Mouse (Mus musculus): ENCODE measurements around the gene Fut1. TPM values are rescaled to one million over a fixed set of nuclear protein-coding genes. Genes with fewer than 3 reads are reported as not detected.
"Not testable (repeated sequence)": the region's sequence is repeated elsewhere in the genome, so short reads cannot be mapped to it uniquely, and the experiment has no call there.

Fut1 gene
- polyA plus RNA-seq, 1 experiment from 2014 or later: not detected

DNA sequence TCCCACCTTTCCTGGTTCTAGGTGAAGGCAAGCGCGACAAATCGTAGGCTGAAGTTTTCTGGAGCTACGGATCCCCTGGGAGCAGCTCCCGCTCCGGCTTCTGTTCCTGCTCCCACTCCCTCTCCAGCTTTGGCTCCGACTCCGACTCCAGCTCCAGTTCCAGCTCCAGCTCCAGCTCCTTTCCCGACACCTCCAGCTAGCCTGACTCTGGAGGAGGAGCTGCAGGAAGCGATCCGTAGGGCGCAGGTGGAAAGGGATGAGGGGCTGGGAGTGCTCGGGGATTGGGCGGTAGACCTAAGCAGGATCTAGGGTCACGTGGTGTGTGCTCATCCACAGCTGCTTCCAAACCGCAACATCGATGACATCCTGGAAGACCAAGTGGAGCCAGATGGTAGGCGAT lies 27.1 kb downstream of the Fut1 start:
- Histone ChIP-seq H3K4me1 (replicated peaks) (peaks cover 35% of the 10 kb centered on the region), H3K4me2 (peak overlapping the region; percentile 83), H3K27me3 (no peaks in the 10 kb centered on the region), H3K4me3 (peak overlapping the region; percentile 47), H3K9ac (peak overlapping the region; percentile 54), H3K36me3 (no peaks in the 10 kb centered on the region), H3K27ac (replicated peaks) (peak overlapping the region; percentile 89), H3K9me3 (no peaks in the 10 kb centered on the region)
- ATAC-seq (ENCODE audit: low read depth): peak; percentile 59
- 4% methylated on average over 18 of the region's 18 CpGs for whole genome bisulfite sequencing

DNA sequence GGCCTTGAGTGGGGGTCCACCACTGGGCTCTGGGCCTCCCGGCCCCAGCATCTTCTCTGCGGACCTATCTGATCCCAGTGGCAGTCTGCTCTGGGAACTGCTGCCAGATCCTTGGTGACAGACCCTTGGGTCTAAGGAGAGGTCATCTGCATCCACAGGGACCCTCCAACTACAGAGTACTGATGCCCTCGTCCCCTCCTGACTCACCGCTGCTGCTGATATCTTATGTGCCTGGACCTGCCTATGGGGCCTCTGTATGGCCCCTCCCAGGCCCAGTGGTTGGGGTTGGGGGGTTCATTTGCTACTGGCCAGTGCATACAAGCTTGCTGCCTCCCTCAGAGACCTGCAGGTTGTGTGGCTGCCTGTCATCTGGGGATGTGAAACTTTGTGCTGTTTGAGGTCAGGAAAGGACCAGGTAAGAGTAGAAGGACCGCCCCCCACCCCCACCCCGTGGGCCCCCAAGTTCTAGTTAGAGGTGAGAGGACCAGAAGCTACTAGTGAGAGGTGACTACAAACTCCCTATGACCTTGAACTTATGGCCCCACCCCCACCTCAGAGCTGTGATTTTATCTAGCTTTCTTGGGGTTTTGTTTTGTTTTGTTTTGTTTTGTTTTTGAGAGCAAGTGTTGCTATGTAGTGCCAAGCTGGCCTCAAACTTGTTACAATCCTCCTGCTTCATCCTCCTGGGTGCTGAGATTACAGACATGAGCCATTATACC lies 27.9 kb downstream of the Fut1 start:
- 71% methylated on average over 6 of the region's 6 CpGs for WGBS
- Histone ChIP-seq H3K36me3 (no peaks in the 10 kb centered on the region), H3K4me1 (replicated peaks) (peaks cover 35% of the 10 kb centered on the region), H3K4me3 (peak overlapping the region; percentile 47; the same call in 1 of the 2 replicates), H3K27me3 (no peaks in the 10 kb centered on the region), H3K4me2 (peak overlapping the region; percentile 83), H3K27ac (replicated peaks) (peak overlapping the region; percentile 89), H3K9me3 (no peaks in the 10 kb centered on the region), H3K9ac (peak overlapping the region; percentile 54; the same call in 1 of the 2 replicates)
- ATAC-seq (ENCODE audit: low read depth): no peak

DNA sequence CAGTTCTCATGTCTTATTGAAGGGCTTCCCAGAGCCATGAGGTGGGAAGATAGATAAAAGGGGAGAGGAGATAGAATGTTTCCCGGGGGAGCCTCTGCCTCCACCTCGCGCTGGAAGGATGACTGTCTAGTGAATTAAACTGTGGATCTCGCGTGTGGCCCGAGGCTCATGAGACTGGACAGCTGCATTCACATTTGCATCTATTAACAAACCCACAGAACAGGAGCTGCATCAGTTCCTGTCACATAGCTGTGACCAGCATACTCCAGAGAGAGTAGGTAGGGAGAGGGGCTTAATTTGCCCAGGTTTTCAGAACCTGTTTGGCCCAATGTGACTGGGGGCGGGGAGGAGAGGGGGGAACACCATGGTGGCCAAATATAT lies 28.5 kb downstream of the Fut1 start:
- ATAC-seq (ENCODE audit: low read depth): no peak
- 51% methylated on average over 7 of the region's 7 CpGs for WGBS
- Histone ChIP-seq H3K27ac (replicated peaks) (no peak overlapping the region), H3K27me3 (no peaks in the 10 kb centered on the region), H3K36me3 (no peaks in the 10 kb centered on the region), H3K9me3 (no peaks in the 10 kb centered on the region), H3K4me2 (no peak overlapping the region), H3K9ac (no peak overlapping the region), H3K4me3 (no peak overlapping the region), H3K4me1 (replicated peaks) (peaks cover 35% of the 10 kb centered on the region)

DNA sequence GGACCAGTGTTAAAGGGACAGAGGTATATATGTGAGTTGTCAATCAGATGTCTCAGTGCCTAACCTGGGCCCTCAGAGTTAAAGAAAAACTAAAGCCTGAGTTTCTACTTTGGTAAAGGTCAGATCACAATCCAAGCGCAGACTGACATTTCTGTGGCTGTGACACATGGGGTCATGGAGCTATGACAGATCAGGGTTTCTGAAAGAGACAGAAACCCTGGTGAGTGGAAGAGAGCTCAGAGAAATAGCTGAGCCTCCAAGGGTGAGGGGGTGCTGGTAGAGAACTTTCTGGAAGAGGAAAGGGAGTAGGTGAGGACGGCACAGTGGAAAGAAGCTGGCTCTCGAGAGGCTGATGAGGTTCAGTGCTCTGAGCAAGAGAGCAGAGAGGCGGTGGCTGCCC lies 29.6 kb downstream of the Fut1 start:
- Histone ChIP-seq H3K27ac (replicated peaks) (no peak overlapping the region), H3K9me3 (no peaks in the 10 kb centered on the region), H3K36me3 (no peaks in the 10 kb centered on the region), H3K4me3 (no peak overlapping the region), H3K9ac (no peak overlapping the region), H3K4me1 (replicated peaks) (peaks cover 26% of the 10 kb centered on the region), H3K27me3 (no peaks in the 10 kb centered on the region), H3K4me2 (no peak overlapping the region)
- ATAC-seq (ENCODE audit: low read depth): no peak
- WGBS: 80% methylated on average over 4 of the region's 4 CpGs

GRCm38 (mm10) chr7:45649351-45649750 lies 32.3 kb downstream of the Fut1 start:
- H3K27ac ChIP-seq (replicated peaks): no peak overlapping the region
- 77% methylated on average over 8 of the region's 8 CpGs for WGBS
- H3K36me3 ChIP-seq: no peaks in the 10 kb centered on the region
- no peak for ATAC-seq (ENCODE audit: low read depth)
- peaks cover 8% of the 10 kb centered on the region for H3K4me1 ChIP-seq (replicated peaks)
- H3K27me3 ChIP-seq: no peaks in the 10 kb centered on the region
- no peak overlapping the region for H3K4me3 ChIP-seq
- no peaks in the 10 kb centered on the region for H3K9me3 ChIP-seq
- H3K4me2 ChIP-seq: no peak overlapping the region
- H3K9ac ChIP-seq: no peak overlapping the region

DNA sequence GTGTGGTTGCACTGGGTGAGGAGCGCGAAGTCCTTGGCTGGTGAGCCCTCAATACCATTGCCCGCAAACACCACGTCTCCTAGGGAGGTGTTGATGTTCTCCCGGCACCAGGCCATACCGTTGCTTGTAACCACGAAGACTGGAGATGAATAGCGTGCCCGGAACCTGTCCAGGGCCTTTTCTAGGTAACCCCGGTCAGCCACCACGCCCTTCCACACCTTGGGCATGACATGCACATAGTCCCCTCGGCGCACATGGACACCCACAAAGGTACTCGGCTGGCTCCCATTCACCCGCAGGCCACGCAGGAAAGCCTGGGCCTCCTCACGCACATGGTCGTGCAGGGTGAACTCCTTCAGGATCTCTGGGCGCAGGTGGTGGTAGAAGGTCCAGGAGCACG lies 33.4 kb downstream of the Fut1 start:
- ATAC-seq (ENCODE audit: low read depth); H3K9ac ChIP-seq; H3K9me3 ChIP-seq; H3K4me1 ChIP-seq (replicated peaks); H3K4me2 ChIP-seq; H3K27ac ChIP-seq (replicated peaks); H3K27me3 ChIP-seq; H3K36me3 ChIP-seq; H3K4me3 ChIP-seq: not testable (repeated sequence)
- WGBS: 95% methylated on average over 20 of the region's 20 CpGs

DNA sequence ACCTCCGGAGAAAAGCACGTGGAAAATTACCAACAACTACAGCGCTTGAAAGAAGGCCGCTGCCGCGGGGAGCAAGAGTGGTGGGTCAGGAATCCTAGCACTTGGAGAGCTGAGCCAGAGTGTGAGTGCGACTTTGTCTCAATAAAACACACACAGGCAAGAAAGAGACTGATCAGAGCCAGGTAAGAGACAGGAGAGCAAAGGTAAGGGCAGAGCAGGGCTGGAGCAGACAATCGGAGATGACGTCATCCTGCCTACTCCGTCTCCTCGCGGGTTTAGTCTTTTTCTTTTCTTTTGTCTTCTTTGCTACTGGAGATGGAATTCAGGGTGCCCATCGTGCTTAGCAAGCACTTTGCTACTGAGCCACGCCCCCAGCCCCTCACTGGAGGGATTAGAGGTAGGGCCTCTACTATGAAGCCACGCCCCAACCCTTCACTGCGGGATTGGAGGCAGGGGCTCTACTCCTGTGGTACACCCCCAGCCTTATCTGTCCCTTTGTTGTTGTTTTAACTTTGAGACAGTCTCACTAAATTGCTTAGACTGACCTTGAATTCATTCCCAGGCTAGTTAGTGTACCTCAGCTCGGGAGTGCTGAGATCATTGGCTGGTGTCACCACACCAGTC lies 37.4 kb downstream of the Fut1 start:
- Histone ChIP-seq H3K4me3 (no peak overlapping the region), H3K9ac (no peak overlapping the region), H3K27ac (replicated peaks) (no peak overlapping the region), H3K9me3 (no peaks in the 10 kb centered on the region), H3K4me1 (replicated peaks) (peaks cover 4% of the 10 kb centered on the region; the same call in 1 of the 2 replicates), H3K36me3 (no peaks in the 10 kb centered on the region), H3K27me3 (no peaks in the 10 kb centered on the region), H3K4me2 (peak overlapping the region; percentile 39)
- 32% methylated on average over 17 of the region's 17 CpGs for WGBS
- ATAC-seq (ENCODE audit: low read depth): no peak; the same call in 1 of the 2 replicates

DNA sequence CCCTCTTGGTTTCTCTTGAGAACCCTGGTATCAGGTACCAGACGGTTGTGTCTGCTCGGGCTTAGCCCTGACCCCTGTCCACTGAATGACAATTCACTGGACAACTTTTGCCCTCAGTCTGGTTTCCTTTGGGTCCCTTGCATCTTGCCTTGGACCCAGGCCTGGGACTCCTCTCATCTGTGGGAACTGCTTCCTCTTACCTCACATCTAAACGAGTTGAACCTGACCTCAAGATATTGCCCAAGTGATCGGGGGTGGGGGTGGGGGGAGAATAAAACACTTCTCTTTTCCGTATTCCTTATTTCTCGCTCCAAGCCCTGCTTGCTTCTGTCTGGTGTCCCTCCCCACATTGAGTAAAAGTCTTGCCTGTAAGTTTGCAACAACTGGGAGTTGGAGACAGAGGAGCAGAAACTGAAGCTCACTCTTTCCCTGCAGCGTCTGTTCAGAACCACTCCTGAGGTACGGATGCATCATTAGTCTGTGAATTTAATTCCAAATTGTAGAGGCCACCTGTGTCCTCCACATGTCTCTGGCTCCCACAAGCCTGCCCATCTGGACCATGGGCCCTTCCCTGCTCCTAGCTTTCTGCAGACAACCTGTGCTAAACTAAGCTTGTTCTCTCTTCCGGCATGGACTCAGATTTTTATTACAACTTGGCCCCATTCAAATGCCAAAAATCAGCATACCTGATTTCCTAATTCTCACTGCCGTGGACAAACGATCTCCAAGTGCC lies 43.8 kb downstream of the Fut1 start:
- 88% methylated on average over 11 of the region's 11 CpGs for WGBS
- Histone ChIP-seq H3K9ac (no peak overlapping the region), H3K9me3 (no peaks in the 10 kb centered on the region), H3K27me3 (no peaks in the 10 kb centered on the region), H3K4me1 (replicated peaks) (peaks cover 3% of the 10 kb centered on the region; the same call in 1 of the 2 replicates), H3K4me2 (no peak overlapping the region), H3K27ac (replicated peaks) (no peak overlapping the region), H3K4me3 (no peak overlapping the region), H3K36me3 (no peaks in the 10 kb centered on the region)
- ATAC-seq (ENCODE audit: low read depth): no peak

DNA sequence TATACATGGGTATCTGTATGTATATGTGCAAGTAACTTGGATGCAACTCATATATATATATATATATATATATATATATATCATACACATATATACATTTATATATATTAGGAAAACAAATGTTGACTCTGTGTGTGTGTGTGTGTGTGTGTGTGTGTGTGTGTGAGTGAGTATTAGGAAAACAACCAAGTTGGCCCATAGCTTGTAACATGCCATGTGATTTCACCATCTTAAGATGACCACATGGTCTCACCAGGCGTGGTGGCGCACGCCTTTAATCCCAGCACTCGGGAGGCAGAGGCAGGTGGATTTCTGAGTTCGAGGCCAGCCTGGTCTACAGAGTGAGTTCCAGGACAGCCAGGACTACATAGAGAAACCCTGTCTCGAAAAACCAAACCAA lies 44.6 kb downstream of the Fut1 start:
- H3K27ac ChIP-seq (replicated peaks); H3K9ac ChIP-seq; H3K27me3 ChIP-seq; H3K36me3 ChIP-seq; ATAC-seq (ENCODE audit: low read depth); H3K4me3 ChIP-seq; H3K4me1 ChIP-seq (replicated peaks); H3K4me2 ChIP-seq; H3K9me3 ChIP-seq: not testable (repeated sequence)
- WGBS: 93% methylated on average over 6 of the region's 6 CpGs

DNA sequence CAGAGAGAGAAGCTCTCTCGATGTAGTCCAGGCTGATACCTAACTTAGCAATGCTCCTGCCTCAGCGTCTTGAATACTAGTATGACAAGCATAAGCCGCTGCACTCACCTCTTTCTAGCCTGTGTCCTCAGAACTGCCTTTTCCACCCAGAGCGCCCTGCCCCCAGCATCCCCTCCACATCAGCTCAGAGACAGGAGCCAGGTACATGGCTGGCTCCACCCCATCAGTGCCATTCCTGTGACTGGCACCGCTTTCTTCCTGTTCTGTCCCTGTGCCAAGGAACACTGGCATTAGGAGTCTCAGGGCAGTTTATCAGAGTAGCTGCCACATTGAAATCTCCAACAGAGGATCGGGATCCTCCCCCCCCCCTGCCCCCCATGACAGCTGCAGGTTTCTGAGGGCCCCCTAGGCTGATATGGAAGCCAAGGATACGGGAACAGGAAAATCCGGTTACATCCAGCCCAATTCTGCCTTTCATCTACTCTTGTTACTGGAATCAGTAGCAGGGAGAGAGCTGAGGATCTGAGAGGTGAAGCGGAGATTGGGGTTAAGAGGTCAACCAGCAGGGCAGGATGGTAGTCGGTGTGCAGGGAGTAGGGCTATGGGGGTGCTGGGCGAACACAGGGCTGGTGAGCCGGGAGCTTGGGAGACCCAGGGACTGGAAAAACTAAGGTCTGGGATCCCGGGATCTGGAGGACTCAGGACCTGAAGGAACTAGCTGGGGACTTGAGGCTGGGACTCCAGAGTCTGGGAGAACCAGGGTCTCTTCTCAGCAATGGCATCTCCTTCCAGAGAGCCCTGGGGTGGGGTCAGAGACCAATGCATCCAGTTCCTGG lies 48.4 kb downstream of the Fut1 start:
- Histone ChIP-seq H3K4me2 (no peak overlapping the region), H3K27me3 (no peaks in the 10 kb centered on the region), H3K27ac (replicated peaks) (no peak overlapping the region), H3K36me3 (no peaks in the 10 kb centered on the region), H3K9me3 (no peaks in the 10 kb centered on the region), H3K4me1 (replicated peaks) (peaks cover 3% of the 10 kb centered on the region; the same call in 1 of the 2 replicates), H3K4me3 (no peak overlapping the region), H3K9ac (no peak overlapping the region)
- 63% methylated on average over 13 of the region's 13 CpGs for WGBS
- no peak for ATAC-seq (ENCODE audit: low read depth)

GRCm38 (mm10) chr7:45666161-45666560 lies 49.1 kb downstream of the Fut1 start, which contains the start of gene Fut2:
Gene Fut2, minus strand, starts transcription at chr7:45666394.
- no peak within 1 kb of the TSS for H3K4me2 ChIP-seq
- no peaks in the 10 kb centered on the region for H3K9me3 ChIP-seq
- ATAC-seq (ENCODE audit: low read depth): no peak
- no peaks in the 10 kb centered on the region for H3K36me3 ChIP-seq
- H3K4me3 ChIP-seq: no peak within 1 kb of the TSS
- no peak within 1 kb of the TSS for H3K27ac ChIP-seq (replicated peaks)
- peaks cover 3% of the 10 kb centered on the region; the same call in 1 of the 2 replicates for H3K4me1 ChIP-seq (replicated peaks)
- WGBS: 87% methylated on average over 7 of the region's 7 CpGs
- H3K9ac ChIP-seq: no peak within 1 kb of the TSS
- H3K27me3 ChIP-seq: no peaks in the 10 kb centered on the region

All from neural tube, embryonic 13.5 days (tissue).